Mouse (Mus musculus) olfactory bulb, adult 2 months (tissue): ENCODE data around the gene Hpf1.

Experiments used
- CTCF ChIP-seq: fragments of 200-500 bp; IDR thresholded peaks from 2 replicates; pipeline ENCODE4 v1.5.1; 2012; ENCODE audit warnings: low read depth, mild to moderate bottlenecking, low read length, moderate library complexity; ENCODE audit not compliant: insufficient read depth
- POLR2A ChIP-seq: fragments of 200-500 bp; IDR thresholded peaks from 2 replicates; pipeline ENCODE4 v1.6.1; 2012; ENCODE audit warnings: mild to moderate bottlenecking, low read depth, low read length, moderate library complexity; ENCODE audit not compliant: insufficient read depth

- TF ChIP-seq CTCF (no peak), POLR2A (no peak)
Observed at GRCm38 (mm10) chr8:60857559-60857958, 32.7 kb upstream of the Hpf1 start.
